19 mouse cellular contexts compared by ENCODE assay signal in genomic region chr17:24020696-24021095, GRCm38 (mm10). TPM values are rescaled to one million over a fixed set of nuclear protein-coding genes. Genes with fewer than 3 reads are reported as not detected.
A peak's percentile ranks its signal among the peaks of the same experiment; 100 is the strongest.
DNase-seq lines count a peak whose midpoint lies in the region; ATAC-seq lines count a peak whose summit lies in the region.
"Had no signal": no experiment of that assay in that cellular context is flagged by ENCODE, and none has a peak within 500 bp of the region (broad histone marks: within the 10 kb centered on the region; RNA-seq: fewer than 3 reads in every experiment).

No protein-coding gene starts in this region.

- H3K36me3 ChIP-seq in limb, embryonic 13.5 days = no peaks in the 10 kb centered on the region
- no peaks in the 10 kb centered on the region for H3K36me3 ChIP-seq in limb, embryonic 10.5 days
- no peaks in the 10 kb centered on the region for H3K36me3 ChIP-seq in intestine, embryonic 14.5 days (ENCODE audit: control insufficient read depth, insufficient read depth, low read length)
- H3K36me3 ChIP-seq in midbrain, embryonic 10.5 days = no peaks in the 10 kb centered on the region
- H3K36me3 ChIP-seq: forebrain, embryonic 10.5 days; kidney, embryonic 15.5 days had no signal

- 27% methylated on average over 6 of the region's 6 CpGs for WGBS in limb, embryonic 13.5 days
- WGBS in limb, embryonic 10.5 days = 64% methylated on average over 6 of the region's 6 CpGs
- WGBS in intestine, embryonic 14.5 days = 38% methylated on average over 6 of the region's 6 CpGs
- WGBS in midbrain, embryonic 10.5 days = 81% methylated on average over 6 of the region's 6 CpGs

- ATAC-seq in limb, embryonic 13.5 days (ENCODE audit: low FRiP score, low read depth) = peak; percentile 59; the same call in 1 of the 2 replicates
- ATAC-seq in intestine, embryonic 14.5 days (replicated peaks; ENCODE audit: low FRiP score, low TSS enrichment, low read depth) = peak; percentile 65
- ATAC-seq: hindbrain, postnatal 0 days had no signal

- no peak overlapping the region for H3K4me3 ChIP-seq in limb, embryonic 13.5 days
- H3K4me3 ChIP-seq in limb, embryonic 10.5 days = no peak overlapping the region
- no peak overlapping the region for H3K4me3 ChIP-seq in intestine, embryonic 14.5 days (ENCODE audit: low read depth, low read length)
- no peak overlapping the region for H3K4me3 ChIP-seq in midbrain, embryonic 10.5 days
- H3K4me3 ChIP-seq: forebrain, embryonic 10.5 days; kidney, embryonic 15.5 days had no signal

- DNase-seq in limb, embryonic 10.5 days (ENCODE audit: low spot score) = no peak
- no peak for DNase-seq in intestine, embryonic 14.5 days (ENCODE audit: low spot score)
- peak; percentile 86 for DNase-seq in lung, postnatal 10 days
- no peak for DNase-seq in adrenal gland, postnatal 36 days
- no peak for DNase-seq in testis, postnatal 10 days (ENCODE audit: low spot score)
- DNase-seq in midbrain, embryonic 10.5 days (ENCODE audit: low spot score) = no peak
- DNase-seq: cerebellum, adult 11-12 months; thymus, postnatal 25 days had no signal

- H3K9ac ChIP-seq in limb, embryonic 13.5 days = no peak overlapping the region
- no peak overlapping the region for H3K9ac ChIP-seq in intestine, embryonic 14.5 days (ENCODE audit: low read length)
- H3K9ac ChIP-seq: kidney, embryonic 15.5 days; liver, embryonic 14.5 days had no signal

- H3K27ac ChIP-seq in limb, embryonic 13.5 days = no peak overlapping the region
- H3K27ac ChIP-seq in limb, embryonic 10.5 days = no peak overlapping the region
- H3K27ac ChIP-seq in intestine, embryonic 14.5 days (ENCODE audit: low read depth) = peak overlapping the region; percentile 81
- H3K27ac ChIP-seq in midbrain, embryonic 10.5 days (replicated peaks) = no peak overlapping the region
- H3K27ac ChIP-seq: forebrain, embryonic 10.5 days; hindbrain, postnatal 0 days; kidney, embryonic 15.5 days; liver, embryonic 14.5 days had no signal

- peaks cover 10% of the 10 kb centered on the region; the same call in 1 of the 2 replicates for H3K4me1 ChIP-seq in limb, embryonic 13.5 days
- H3K4me1 ChIP-seq in limb, embryonic 10.5 days = peaks cover 9% of the 10 kb centered on the region
- peaks cover 18% of the 10 kb centered on the region for H3K4me1 ChIP-seq in intestine, embryonic 14.5 days (replicated peaks; ENCODE audit: control insufficient read depth, insufficient read depth, low read length)
- no peaks in the 10 kb centered on the region for H3K4me1 ChIP-seq in midbrain, embryonic 10.5 days
- H3K4me1 ChIP-seq: forebrain, embryonic 10.5 days; kidney, embryonic 15.5 days had no signal

- no peaks in the 10 kb centered on the region for H3K27me3 ChIP-seq in limb, embryonic 13.5 days
- no peaks in the 10 kb centered on the region for H3K27me3 ChIP-seq in limb, embryonic 10.5 days (ENCODE audit: low read depth, poor library complexity, severe bottlenecking)
- H3K27me3 ChIP-seq in intestine, embryonic 14.5 days (replicated peaks; ENCODE audit: control insufficient read depth, insufficient read depth, low read length) = no peaks in the 10 kb centered on the region
- no peaks in the 10 kb centered on the region for H3K27me3 ChIP-seq in midbrain, embryonic 10.5 days (ENCODE audit: low read depth, poor library complexity, severe bottlenecking)
- H3K27me3 ChIP-seq: kidney, embryonic 15.5 days had no signal

- H3K9me3 ChIP-seq in limb, embryonic 13.5 days = no peaks in the 10 kb centered on the region
- no peaks in the 10 kb centered on the region for H3K9me3 ChIP-seq in limb, embryonic 10.5 days (replicated peaks)
- 0 out of 2 replicates have a peak, but pooled peaks cover 3% of the 10 kb centered on the region for H3K9me3 ChIP-seq in intestine, embryonic 14.5 days (ENCODE audit: control insufficient read depth, low read length)
- H3K9me3 ChIP-seq in midbrain, embryonic 10.5 days (replicated peaks) = no peaks in the 10 kb centered on the region
- H3K9me3 ChIP-seq: forebrain, embryonic 10.5 days; kidney, embryonic 15.5 days had no signal

- H3K4me2 ChIP-seq in limb, embryonic 13.5 days (replicated peaks) = no peak overlapping the region
- H3K4me2 ChIP-seq in intestine, embryonic 14.5 days (ENCODE audit: low read length) = 0 out of 2 replicates have a peak overlapping the region, but pooled peaks have one; percentile 8
- H3K4me2 ChIP-seq: kidney, embryonic 15.5 days had no signal

RNA-seq across cellular contexts. Expression of gene Prss27, which starts 17.2 kb away (rescaled TPM):
- 0.52 and 0.55 TPM in 2 replicates for polyA plus RNA-seq in limb, embryonic 13.5 days (2015; fragmentation: Nextera tagmentation; extraction: Ambion mirVana)
- 0.20 TPM in 1 of 2 replicates, not detected in the other for polyA plus RNA-seq in limb, embryonic 10.5 days (2016; fragmentation: Nextera tagmentation; extraction: Ambion mirVana)
- polyA plus RNA-seq in intestine, embryonic 14.5 days (2014; fragmentation: Nextera tagmentation; extraction: Ambion mirVana) = 0.28 and 0.43 TPM in 2 replicates
- under 1 TPM; 0.40 to 0.43 TPM for total RNA-seq in adrenal gland, postnatal 36 days (2021)
- 0.10 TPM in 1 of 2 replicates, not detected in the other for polyA plus RNA-seq in midbrain, embryonic 10.5 days (2016; fragmentation: Nextera tagmentation; extraction: Ambion mirVana)
- total RNA-seq: heart, adult 18-20 months; heart, postnatal 25 days; hindbrain, postnatal 0 days; left cerebral cortex, postnatal 25 days; MEL had no signal
- polyA plus RNA-seq: cortical plate, adult 2 months; hindbrain, postnatal 0 days; liver, embryonic 14.5 days; spleen, adult 2 months had no signal

RNA-seq across cellular contexts. Expression of gene Prss22, which starts 22.8 kb away (rescaled TPM):
- 0.47 and 0.60 TPM in 2 replicates for polyA plus RNA-seq in limb, embryonic 13.5 days (2015; fragmentation: Nextera tagmentation; extraction: Ambion mirVana)
- 1.3 and 1.7 TPM in 2 replicates for polyA plus RNA-seq in limb, embryonic 10.5 days (2016; fragmentation: Nextera tagmentation; extraction: Ambion mirVana)
- polyA plus RNA-seq in intestine, embryonic 14.5 days (2014; fragmentation: Nextera tagmentation; extraction: Ambion mirVana) = not detected in 2 replicates
- total RNA-seq in adrenal gland, postnatal 36 days (2021) = not detected
- polyA plus RNA-seq in midbrain, embryonic 10.5 days (2016; fragmentation: Nextera tagmentation; extraction: Ambion mirVana) = 0.26 TPM in 2 replicates
- total RNA-seq: heart, adult 18-20 months; heart, postnatal 25 days; MEL had no signal
- polyA plus RNA-seq: hindbrain, postnatal 0 days; liver, embryonic 14.5 days had no signal

RNA-seq across cellular contexts. Expression of gene Prss30, which starts 40.3 kb away (rescaled TPM):
- not detected in 2 replicates for polyA plus RNA-seq in limb, embryonic 13.5 days (2015; fragmentation: Nextera tagmentation; extraction: Ambion mirVana)
- not detected in 2 replicates for polyA plus RNA-seq in limb, embryonic 10.5 days (2016; fragmentation: Nextera tagmentation; extraction: Ambion mirVana)
- 0.12 TPM in 1 of 2 replicates, not detected in the other for polyA plus RNA-seq in intestine, embryonic 14.5 days (2014; fragmentation: Nextera tagmentation; extraction: Ambion mirVana)
- under 1 TPM; 0.23 to 0.33 TPM for total RNA-seq in adrenal gland, postnatal 36 days (2021)
- polyA plus RNA-seq in midbrain, embryonic 10.5 days (2016; fragmentation: Nextera tagmentation; extraction: Ambion mirVana) = not detected in 2 replicates
- total RNA-seq: heart, adult 18-20 months; heart, postnatal 25 days; hindbrain, postnatal 0 days; MEL had no signal
- polyA plus RNA-seq: forebrain, embryonic 10.5 days; hindbrain, postnatal 0 days had no signal

RNA-seq across cellular contexts. Expression of gene Kctd5, which starts 52.6 kb away (rescaled TPM):
- polyA plus RNA-seq in limb, embryonic 13.5 days (2015; fragmentation: Nextera tagmentation; extraction: Ambion mirVana) = 75.7 and 77.4 TPM in 2 replicates
- polyA plus RNA-seq in limb, embryonic 10.5 days (2016; fragmentation: Nextera tagmentation; extraction: Ambion mirVana) = 106 and 113 TPM in 2 replicates
- polyA plus RNA-seq in intestine, embryonic 14.5 days (2014; fragmentation: Nextera tagmentation; extraction: Ambion mirVana) = 52.8 and 61.2 TPM in 2 replicates
- 10 to 100 TPM; 16.2 to 19.4 TPM for total RNA-seq in adrenal gland, postnatal 36 days (2021)
- 91.1 and 91.5 TPM in 2 replicates for polyA plus RNA-seq in midbrain, embryonic 10.5 days (2016; fragmentation: Nextera tagmentation; extraction: Ambion mirVana)
